ENCODE assay signal across 10 mouse cellular contexts in the genomic region with DNA sequence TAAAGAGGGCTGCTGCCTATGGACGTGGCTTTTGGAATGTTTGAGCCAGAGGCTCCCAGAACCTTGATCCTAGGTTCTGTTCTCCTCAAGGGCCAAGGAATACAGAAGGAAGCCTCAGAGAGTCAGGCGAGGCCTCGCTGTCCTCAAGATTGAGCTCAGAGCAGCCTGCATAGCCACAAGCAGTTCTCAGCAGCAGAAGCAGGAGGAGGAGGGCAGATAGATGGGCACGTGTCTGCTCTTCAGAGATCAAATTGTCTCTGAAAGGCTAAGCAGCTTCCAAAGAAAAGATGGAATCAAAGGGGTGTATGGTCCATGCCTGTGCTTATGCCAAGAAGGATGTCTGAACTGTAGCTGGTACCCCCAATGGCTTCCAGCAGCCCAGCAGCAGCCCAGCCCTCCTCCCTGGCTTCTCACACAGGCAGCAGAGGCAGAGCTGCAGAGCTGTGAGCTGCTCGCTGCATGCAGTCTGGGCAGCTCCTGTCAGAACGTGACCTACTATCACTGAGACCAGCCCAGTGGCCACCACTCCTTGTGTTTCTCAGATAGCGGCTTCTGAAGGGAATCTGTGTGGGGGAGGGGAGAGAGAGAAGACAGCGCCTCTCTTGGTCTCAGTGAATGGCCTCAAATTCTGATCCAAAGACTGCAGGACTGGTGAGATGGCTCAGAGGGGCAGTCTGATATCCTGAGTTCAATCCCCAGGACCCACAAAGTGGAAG. TPM values are rescaled to one million over a fixed set of nuclear protein-coding genes. Genes with fewer than 3 reads are reported as not detected.
DNase-seq lines count a peak whose midpoint lies in the region; ATAC-seq and TF ChIP-seq lines count a peak whose summit lies in the region.
"Had no signal": no experiment of that assay in that cellular context is flagged by ENCODE, and none has a peak within 500 bp of the region (broad histone marks: within the 10 kb centered on the region; RNA-seq: fewer than 3 reads in every experiment).

No protein-coding gene starts in this region.

- no peaks in the 10 kb centered on the region for H3K79me2 ChIP-seq in heart, adult 2 months (replicated peaks; ENCODE audit: control insufficient read depth, insufficient read depth, low read length)

- 45% methylated on average over 8 of the region's 8 CpGs for WGBS in heart, adult 2 months

- no peak for TF ChIP-seq CTCF in heart, adult 2 months (IDR thresholded peaks at IDR 0.05)

- peak overlapping the region; percentile 31 for H3K9ac ChIP-seq in heart, adult 2 months (ENCODE audit: low read depth, low read length)
- H3K9ac ChIP-seq: limb, embryonic 13.5 days had no signal

- DNase-seq in heart, adult 2 months: no peak
- DNase-seq in heart, postnatal 10 days: no peak
- DNase-seq in thymus, postnatal 4 days: peak; percentile 24
- no peak for DNase-seq in thymus, postnatal 0 days (ENCODE audit: low spot score)
- DNase-seq in adrenal gland, postnatal 25 days: no peak
- DNase-seq in urinary bladder, adult 18-20 months (ENCODE audit: low spot score in 2 of 2): no peak
- no peak for DNase-seq in thymus, postnatal 14 days
- DNase-seq: cerebellum, adult 9-10 months had no signal

- no peaks in the 10 kb centered on the region for H3K36me3 ChIP-seq in heart, adult 2 months (ENCODE audit: control insufficient read depth, insufficient read depth, low read length)
- H3K36me3 ChIP-seq: limb, embryonic 13.5 days had no signal

- H3K27ac ChIP-seq in heart, adult 2 months: peak overlapping the region; percentile 57
- H3K27ac ChIP-seq: limb, embryonic 13.5 days had no signal

- no peaks in the 10 kb centered on the region for H3K27me3 ChIP-seq in heart, adult 2 months (ENCODE audit: control insufficient read depth, insufficient read depth, low read length)

- no peak overlapping the region for H3K4me3 ChIP-seq in heart, adult 2 months
- H3K4me3 ChIP-seq: limb, embryonic 13.5 days had no signal

- peaks cover 16% of the 10 kb centered on the region for H3K4me1 ChIP-seq in heart, adult 2 months (ENCODE audit: control insufficient read depth, insufficient read depth, low read length)

- TF ChIP-seq POLR2A in heart, adult 2 months (IDR thresholded peaks at IDR 0.05; ENCODE audit: insufficient read depth, low read depth, low read length): no peak

- intact Hi-C loops in heart, adult 2 months (cut with DNase I): loop anchor here (5.0 kb wide), 1 partner anchor 34 kb away; no protein-coding TSS in a partner anchor
- intact Hi-C loops in heart, postnatal 10 days (cut with DNase I): no loop called here

- no peak for TF ChIP-seq EP300 in heart, adult 2 months (IDR thresholded peaks at IDR 0.05; ENCODE audit: insufficient read depth, low read depth, low read length)

- peak; percentile 90 for ATAC-seq in megakaryocyte progenitor cell, adult 5-6 weeks (replicated peaks; ENCODE audit: poor library complexity)

RNA-seq across cellular contexts. Expression of a gene that starts 29.8 kb away (rescaled TPM):
- under 1 TPM; 0.52 to 0.76 TPM for total RNA-seq in heart, adult 2 months (2021)
- 2.4 and 3.0 TPM in 2 replicates for polyA plus RNA-seq in heart, adult 2 months (2012; rRNA removed)
- total RNA-seq in heart, postnatal 10 days (2021): 1 to 10 TPM; 1.7 TPM
- 282 TPM in 2 replicates for polyA plus RNA-seq in thymus, postnatal 0 days (2015; fragmentation: Nextera tagmentation; extraction: Ambion mirVana)
- 0.12 TPM in 1 of 2 replicates, not detected in the other for total RNA-seq in megakaryocyte progenitor cell, adult 5-6 weeks (2015)
- total RNA-seq in megakaryocyte progenitor cell, adult 5-6 weeks (2017): 0.29 and 1.2 TPM in 2 replicates
- total RNA-seq in adrenal gland, postnatal 25 days (2021): 0.30 TPM in 1 of 2 replicates, not detected in the other

RNA-seq across cellular contexts. Expression of a gene that starts 54.8 kb away (rescaled TPM):
- 10 to 100 TPM; 85.7 to 93.3 TPM for total RNA-seq in heart, adult 2 months (2021)
- 77.2 and 121 TPM in 2 replicates for polyA plus RNA-seq in heart, adult 2 months (2012; rRNA removed)
- 10 to 100 TPM; 34.8 to 36.1 TPM for total RNA-seq in heart, postnatal 10 days (2021)
- polyA plus RNA-seq in thymus, postnatal 0 days (2015; fragmentation: Nextera tagmentation; extraction: Ambion mirVana): 70.5 and 73.3 TPM in 2 replicates
- total RNA-seq in megakaryocyte progenitor cell, adult 5-6 weeks (2015): 261 and 284 TPM in 2 replicates
- total RNA-seq in megakaryocyte progenitor cell, adult 5-6 weeks (2017): 96.7 and 120 TPM in 2 replicates
- 49.1 and 54.8 TPM in 2 replicates for total RNA-seq in adrenal gland, postnatal 25 days (2021)
